Mouse (Mus musculus) small intestine, adult 2 months (tissue): ENCODE data around the gene D7Ertd443e.

Source experiments
- CTCF ChIP-seq: fragments of 200-500 bp; IDR thresholded peaks from 2 replicates; pipeline ENCODE4 v1.5.1; 2012; ENCODE audit warnings: low read depth, mild to moderate bottlenecking, control low read depth, inconsistent platforms, low read length, moderate library complexity, mixed read lengths; ENCODE audit not compliant: insufficient replicate concordance, insufficient read length; ENCODE audit errors: extremely low read depth
- POLR2A ChIP-seq: fragments of 200-500 bp; IDR thresholded peaks from 2 replicates; pipeline ENCODE4 v1.6.1; 2012; ENCODE audit warnings: low read depth, mild to moderate bottlenecking, control low read depth, inconsistent platforms, low read length, moderate library complexity

DNA sequence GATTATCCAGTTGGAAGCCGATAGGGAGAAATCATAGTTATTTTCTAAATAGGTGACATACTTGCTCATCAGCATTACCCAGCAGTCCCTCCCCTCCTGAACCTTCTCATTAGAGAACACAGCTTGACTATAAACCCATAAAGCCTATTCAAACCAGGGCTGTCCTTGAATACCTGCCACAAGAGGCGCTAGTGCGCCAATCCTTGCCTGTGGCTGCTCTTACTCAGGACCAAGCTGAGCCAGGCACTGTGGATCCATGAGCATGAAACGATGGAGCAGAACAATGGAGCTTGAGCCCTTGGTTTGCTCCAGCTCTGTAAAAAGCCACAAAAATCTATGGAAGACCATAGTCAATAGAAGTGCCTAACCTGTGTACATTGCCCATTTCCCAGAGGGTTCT is 7.2 kb downstream of the D7Ertd443e start:
- TF ChIP-seq POLR2A (no peak), CTCF (peak; percentile 49; the same call in 1 of the 2 replicates)
